Mouse (Mus musculus): Measurements from ENCODE around the gene Ptprcap.
A peak's percentile ranks its signal among the peaks of the same experiment; 100 is the strongest.

Gene Ptprcap

GRCm38 (mm10) chr19:4196048-4196447 is 42.6 kb downstream of the Ptprcap start:
- no peak for DNase-seq

GRCm38 (mm10) chr19:4196548-4196947 is 43.1 kb downstream of the Ptprcap start:
- DNase-seq, result peak in 1 of 2 experiments; percentile 33

- no peak for DNase-seq
These were observed 43.8 kb downstream of the Ptprcap start for GRCm38 (mm10) chr19:4197180-4197579.

- peak; percentile 96 to 97 for DNase-seq
These were observed 48.0 kb downstream of the Ptprcap start, which contains the start of gene Rad9a for GRCm38 (mm10) chr19:4201291-4201909. Gene Rad9a (minus strand): TSS chr19:4201662.

- DNase-seq, result peak in 1 of 2 experiments; percentile 43
These were observed 48.7 kb downstream of the Ptprcap start for GRCm38 (mm10) chr19:4202149-4202548.

GRCm38 (mm10) chr19:4203148-4203547 is 49.7 kb downstream of the Ptprcap start:
- DNase-seq, result peak in 1 of 2 experiments; percentile 46

GRCm38 (mm10) chr19:4203604-4204326 is 50.4 kb downstream of the Ptprcap start:
- DNase-seq, result peak in 1 of 2 experiments; percentile 52

- DNase-seq, result no peak
These were observed 51.5 kb downstream of the Ptprcap start for GRCm38 (mm10) chr19:4204889-4205288.

Data from thymus, postnatal 36 days (tissue).